Mouse (Mus musculus): ENCODE measurements at regions not wholly inside any gene's neighbourhood (a gene's known extent, or its start where the extent isn't known, plus 50 kb on each side); places are given as distances from the start of the nearest gene placed in this dataset.

GRCm38 (mm10) chr1:161575171-161575570 lies 80.7 kb downstream of the Tnfsf18 start:
- TF ChIP-seq EP300 (IDR thresholded peaks at IDR 0.05; ENCODE audit: insufficient read depth, low read depth, low read length) = no peak
- TF ChIP-seq CTCF (IDR thresholded peaks at IDR 0.05; ENCODE audit: low read depth, low read length) = no peak
- no peak for TF ChIP-seq POLR2A (IDR thresholded peaks at IDR 0.05; ENCODE audit: insufficient read depth, low read length)
- H3K36me3 ChIP-seq (ENCODE audit: control insufficient read depth, insufficient read depth, low read length, poor library complexity, severe bottlenecking) = no peaks in the 10 kb centered on the region
- H3K27ac ChIP-seq (ENCODE audit: insufficient read depth, low read length) = no peak overlapping the region
- no peak overlapping the region for H3K4me3 ChIP-seq (ENCODE audit: low read depth, low read length)
- no peaks in the 10 kb centered on the region for H3K9me3 ChIP-seq (replicated peaks; ENCODE audit: control insufficient read depth, insufficient read depth, low read length, poor library complexity, severe bottlenecking)
- no peak overlapping the region for H3K9ac ChIP-seq (ENCODE audit: low read depth, poor library complexity, severe bottlenecking)
- no peaks in the 10 kb centered on the region for H3K4me1 ChIP-seq (ENCODE audit: control insufficient read depth, insufficient read depth, low read length)
- H3K27me3 ChIP-seq (ENCODE audit: control insufficient read depth, insufficient read depth, low read length, poor library complexity, severe bottlenecking) = no peaks in the 10 kb centered on the region

DNA sequence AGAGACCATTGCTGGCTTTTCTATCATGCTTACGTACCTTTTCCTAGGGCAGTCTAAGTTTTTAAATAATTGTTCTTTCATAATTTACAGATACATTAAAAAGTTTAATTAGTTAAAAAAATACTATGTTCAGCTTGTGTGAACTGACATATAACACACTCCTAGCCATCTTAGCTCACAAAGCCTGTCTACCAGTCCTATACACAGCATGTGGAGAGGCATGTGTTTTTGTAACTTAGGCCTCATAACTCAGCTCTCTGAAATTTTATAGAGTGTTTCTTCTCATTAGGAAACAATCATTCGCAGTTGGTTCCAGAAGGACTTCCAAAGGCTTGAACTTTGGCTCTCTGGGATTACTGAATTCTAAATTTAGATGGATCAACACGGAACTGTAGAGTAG lies 76.3 kb downstream of the Tnfsf18 start:
- no peaks in the 10 kb centered on the region for H3K4me1 ChIP-seq (ENCODE audit: control insufficient read depth, insufficient read depth, low read length)
- H3K9ac ChIP-seq (ENCODE audit: low read depth, poor library complexity, severe bottlenecking) = no peak overlapping the region
- H3K4me3 ChIP-seq (ENCODE audit: low read depth, low read length) = no peak overlapping the region
- no peak for TF ChIP-seq POLR2A (IDR thresholded peaks at IDR 0.05; ENCODE audit: insufficient read depth, low read length)
- no peak for TF ChIP-seq CTCF (IDR thresholded peaks at IDR 0.05; ENCODE audit: low read depth, low read length)
- TF ChIP-seq EP300 (IDR thresholded peaks at IDR 0.05; ENCODE audit: insufficient read depth, low read depth, low read length) = no peak
- H3K27me3 ChIP-seq (ENCODE audit: control insufficient read depth, insufficient read depth, low read length, poor library complexity, severe bottlenecking) = no peaks in the 10 kb centered on the region
- no peaks in the 10 kb centered on the region for H3K36me3 ChIP-seq (ENCODE audit: control insufficient read depth, insufficient read depth, low read length, poor library complexity, severe bottlenecking)
- no peak overlapping the region for H3K27ac ChIP-seq (ENCODE audit: insufficient read depth, low read length)
- H3K9me3 ChIP-seq (replicated peaks; ENCODE audit: control insufficient read depth, insufficient read depth, low read length, poor library complexity, severe bottlenecking) = no peaks in the 10 kb centered on the region

DNA sequence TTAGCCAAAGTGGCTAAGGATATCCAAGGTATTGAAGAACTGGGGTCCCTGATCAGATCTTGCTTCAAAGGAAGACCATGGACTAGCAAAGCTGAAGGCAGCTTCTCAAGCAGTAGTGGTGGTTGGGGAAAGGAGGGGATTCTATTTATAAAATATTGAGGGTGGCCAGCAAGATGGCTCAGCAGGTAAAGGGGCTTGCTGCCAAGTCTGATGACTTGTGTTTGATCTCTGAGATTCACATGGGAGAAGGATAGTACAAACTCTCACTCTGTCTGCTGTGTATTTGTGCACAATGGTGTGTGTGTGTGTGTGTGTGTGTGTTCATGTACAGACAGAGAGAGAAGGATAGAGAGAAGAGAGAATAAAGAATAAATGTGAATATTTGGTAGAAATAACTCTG lies 73.4 kb downstream of the Tnfsf18 start:
- TF ChIP-seq EP300 (IDR thresholded peaks at IDR 0.05; ENCODE audit: insufficient read depth, low read depth, low read length) (no peak), CTCF (IDR thresholded peaks at IDR 0.05; ENCODE audit: low read depth, low read length) (no peak), POLR2A (IDR thresholded peaks at IDR 0.05; ENCODE audit: insufficient read depth, low read length) (no peak)
- Histone ChIP-seq H3K27me3 (ENCODE audit: control insufficient read depth, insufficient read depth, low read length, poor library complexity, severe bottlenecking) (no peaks in the 10 kb centered on the region), H3K4me1 (ENCODE audit: control insufficient read depth, insufficient read depth, low read length) (no peaks in the 10 kb centered on the region), H3K9me3 (replicated peaks; ENCODE audit: control insufficient read depth, insufficient read depth, low read length, poor library complexity, severe bottlenecking) (no peaks in the 10 kb centered on the region), H3K27ac (ENCODE audit: insufficient read depth, low read length) (no peak overlapping the region), H3K4me3 (ENCODE audit: low read depth, low read length) (no peak overlapping the region), H3K36me3 (ENCODE audit: control insufficient read depth, insufficient read depth, low read length, poor library complexity, severe bottlenecking) (no peaks in the 10 kb centered on the region), H3K9ac (ENCODE audit: low read depth, poor library complexity, severe bottlenecking) (no peak overlapping the region)

DNA sequence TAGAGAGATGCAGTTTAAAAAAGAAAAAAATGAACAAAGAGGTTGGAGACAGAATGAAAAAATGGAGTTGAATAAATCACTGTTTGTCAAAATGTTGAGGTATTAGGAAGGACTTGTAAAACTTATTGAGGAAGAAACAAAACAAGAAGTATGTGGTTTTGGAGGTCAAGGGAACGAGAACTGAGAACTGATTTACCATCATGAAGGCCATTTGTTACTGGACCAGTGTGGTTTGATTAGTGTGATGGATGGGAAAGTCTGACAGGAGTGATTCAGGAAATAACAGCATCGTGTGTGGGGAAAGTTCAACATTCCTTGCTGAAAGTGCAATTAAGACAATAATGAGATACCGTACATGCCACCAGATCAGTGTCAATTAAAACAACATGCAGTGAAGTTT lies 65.9 kb downstream of the Tnfsf18 start:
- Histone ChIP-seq H3K27me3 (ENCODE audit: control insufficient read depth, insufficient read depth, low read length, poor library complexity, severe bottlenecking) (no peaks in the 10 kb centered on the region), H3K9me3 (replicated peaks; ENCODE audit: control insufficient read depth, insufficient read depth, low read length, poor library complexity, severe bottlenecking) (no peaks in the 10 kb centered on the region), H3K27ac (ENCODE audit: insufficient read depth, low read length) (no peak overlapping the region), H3K9ac (ENCODE audit: low read depth, poor library complexity, severe bottlenecking) (no peak overlapping the region), H3K36me3 (ENCODE audit: control insufficient read depth, insufficient read depth, low read length, poor library complexity, severe bottlenecking) (no peaks in the 10 kb centered on the region), H3K4me3 (ENCODE audit: low read depth, low read length) (no peak overlapping the region), H3K4me1 (ENCODE audit: control insufficient read depth, insufficient read depth, low read length) (no peaks in the 10 kb centered on the region)
- TF ChIP-seq EP300 (IDR thresholded peaks at IDR 0.05; ENCODE audit: insufficient read depth, low read depth, low read length) (no peak), CTCF (IDR thresholded peaks at IDR 0.05; ENCODE audit: low read depth, low read length) (no peak), POLR2A (IDR thresholded peaks at IDR 0.05; ENCODE audit: insufficient read depth, low read length) (no peak)

All from ES-Bruce4 (cell line).